Mouse (Mus musculus): Measurements from ENCODE around the gene Atp6v0b. TPM values are rescaled to one million over a fixed set of nuclear protein-coding genes. Genes with fewer than 3 reads are reported as not detected.

The Atp6v0b gene
- polyA plus RNA-seq, 1 experiment from 2014 or later, result 618 TPM

- no peaks in the 10 kb centered on the region for H3K9me3 ChIP-seq
- H3K27me3 ChIP-seq (replicated peaks), result no peaks in the 10 kb centered on the region
- no peaks in the 10 kb centered on the region for H3K36me3 ChIP-seq (replicated peaks)
- no peak overlapping the region for H3K9ac ChIP-seq
- no peak overlapping the region for H3K4me3 ChIP-seq
- H3K4me1 ChIP-seq, result peaks cover 17% of the 10 kb centered on the region
- no peak overlapping the region for H3K4me2 ChIP-seq
- ATAC-seq (replicated peaks), result no peak
- H3K27ac ChIP-seq, result no peak overlapping the region
- 52% methylated on average over 9 of the region's 9 CpGs for WGBS
Measured at GRCm38 (mm10) chr4:117866083-117866482, 21.1 kb downstream of the Atp6v0b start.

GRCm38 (mm10) chr4:117862823-117863222 is 24.3 kb downstream of the Atp6v0b start:
- Histone ChIP-seq H3K36me3 (replicated peaks) (no peaks in the 10 kb centered on the region), H3K27me3 (replicated peaks) (no peaks in the 10 kb centered on the region), H3K4me3 (no peak overlapping the region), H3K4me1 (peaks cover 17% of the 10 kb centered on the region), H3K27ac (no peak overlapping the region), H3K9ac (no peak overlapping the region), H3K4me2 (no peak overlapping the region), H3K9me3 (no peaks in the 10 kb centered on the region)
- ATAC-seq (replicated peaks), result peak; percentile 82
- WGBS, result 28% methylated on average over 4 of the region's 4 CpGs

- H3K9ac ChIP-seq, result no peak overlapping the region
- H3K4me1 ChIP-seq, result peaks cover 10% of the 10 kb centered on the region; the same call in 1 of the 2 replicates
- WGBS, result 82% methylated on average over 9 of the region's 9 CpGs
- ATAC-seq (replicated peaks), result no peak
- H3K9me3 ChIP-seq, result no peaks in the 10 kb centered on the region
- no peak overlapping the region for H3K27ac ChIP-seq
- H3K36me3 ChIP-seq (replicated peaks), result no peaks in the 10 kb centered on the region
- H3K4me3 ChIP-seq, result no peak overlapping the region
- H3K27me3 ChIP-seq (replicated peaks), result no peaks in the 10 kb centered on the region
- no peak overlapping the region for H3K4me2 ChIP-seq
Measured at GRCm38 (mm10) chr4:117860570-117860969, 26.6 kb downstream of the Atp6v0b start.

- H3K36me3 ChIP-seq (replicated peaks), result no peaks in the 10 kb centered on the region
- no peaks in the 10 kb centered on the region for H3K9me3 ChIP-seq
- 64% methylated on average over 3 of the region's 3 CpGs for WGBS
- H3K4me2 ChIP-seq, result no peak overlapping the region
- no peak overlapping the region for H3K4me3 ChIP-seq
- no peak for ATAC-seq (replicated peaks)
- H3K9ac ChIP-seq, result no peak overlapping the region
- H3K27me3 ChIP-seq (replicated peaks), result no peaks in the 10 kb centered on the region
- 0 out of 2 replicates have a peak overlapping the region, but pooled peaks have one; percentile 8 for H3K27ac ChIP-seq
- H3K4me1 ChIP-seq, result peaks cover 10% of the 10 kb centered on the region; the same call in 1 of the 2 replicates
Measured at GRCm38 (mm10) chr4:117858794-117859193, 28.3 kb downstream of the Atp6v0b start.

- H3K4me3 ChIP-seq, result no peak overlapping the region
- H3K4me1 ChIP-seq, result peaks cover 6% of the 10 kb centered on the region; the same call in 1 of the 2 replicates
- 67% methylated on average over 9 of the region's 9 CpGs for WGBS
- no peak overlapping the region for H3K4me2 ChIP-seq
- H3K9ac ChIP-seq, result no peak overlapping the region
- no peaks in the 10 kb centered on the region for H3K27me3 ChIP-seq (replicated peaks)
- peak; percentile 27 for ATAC-seq (replicated peaks)
- H3K27ac ChIP-seq, result peak overlapping the region; percentile 53; the same call in 1 of the 2 replicates
- no peaks in the 10 kb centered on the region for H3K36me3 ChIP-seq (replicated peaks)
- H3K9me3 ChIP-seq, result no peaks in the 10 kb centered on the region
Measured at GRCm38 (mm10) chr4:117855146-117855545, 32.0 kb downstream of the Atp6v0b start.

GRCm38 (mm10) chr4:117852152-117852868 is 34.8 kb downstream of the Atp6v0b start:
- Histone ChIP-seq H3K27me3 (replicated peaks) (no peaks in the 10 kb centered on the region), H3K4me3 (no peak overlapping the region), H3K36me3 (replicated peaks) (no peaks in the 10 kb centered on the region), H3K9me3 (no peaks in the 10 kb centered on the region), H3K9ac (no peak overlapping the region), H3K4me2 (no peak overlapping the region), H3K4me1 (peaks cover 11% of the 10 kb centered on the region; the same call in 1 of the 2 replicates), H3K27ac (no peak overlapping the region)
- ATAC-seq (replicated peaks), result no peak
- WGBS, result 92% methylated on average over 10 of the region's 10 CpGs

DNA sequence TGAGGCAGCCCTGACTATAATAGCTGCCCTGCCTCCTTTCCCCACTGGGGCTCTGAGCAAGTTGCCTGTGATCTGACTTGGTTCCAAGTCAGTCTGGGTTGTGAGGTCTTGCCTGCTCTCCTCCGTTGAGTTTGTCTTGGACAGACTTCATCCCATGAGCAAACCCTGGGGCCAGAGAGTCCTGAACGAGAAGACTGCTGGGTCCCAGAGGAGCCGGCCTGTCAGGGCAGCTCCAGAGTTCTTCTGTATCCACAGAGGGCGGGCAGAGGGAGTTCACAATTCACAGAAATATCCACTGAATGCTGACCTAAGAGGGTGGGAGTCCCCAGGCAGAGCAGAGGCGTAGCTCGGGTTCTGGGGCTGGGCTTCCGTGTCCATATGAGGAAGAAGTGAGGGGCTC is 36.3 kb downstream of the Atp6v0b start:
- Histone ChIP-seq H3K27ac (no peak overlapping the region), H3K36me3 (replicated peaks) (no peaks in the 10 kb centered on the region), H3K4me2 (no peak overlapping the region), H3K27me3 (replicated peaks) (no peaks in the 10 kb centered on the region), H3K9ac (no peak overlapping the region), H3K4me3 (no peak overlapping the region), H3K9me3 (no peaks in the 10 kb centered on the region), H3K4me1 (peaks cover 11% of the 10 kb centered on the region; the same call in 1 of the 2 replicates)
- no peak for ATAC-seq (replicated peaks)
- 78% methylated on average over 7 of the region's 7 CpGs for WGBS

GRCm38 (mm10) chr4:117850176-117850575 is 37.0 kb downstream of the Atp6v0b start:
- ATAC-seq (replicated peaks), result no peak
- Histone ChIP-seq H3K9ac (no peak overlapping the region), H3K36me3 (replicated peaks) (no peaks in the 10 kb centered on the region), H3K27me3 (replicated peaks) (no peaks in the 10 kb centered on the region; the same call in 1 of the 2 replicates), H3K4me1 (peaks cover 11% of the 10 kb centered on the region; the same call in 1 of the 2 replicates), H3K4me3 (no peak overlapping the region), H3K27ac (no peak overlapping the region), H3K4me2 (no peak overlapping the region), H3K9me3 (no peaks in the 10 kb centered on the region)
- 79% methylated on average over 7 of the region's 7 CpGs for WGBS

DNA sequence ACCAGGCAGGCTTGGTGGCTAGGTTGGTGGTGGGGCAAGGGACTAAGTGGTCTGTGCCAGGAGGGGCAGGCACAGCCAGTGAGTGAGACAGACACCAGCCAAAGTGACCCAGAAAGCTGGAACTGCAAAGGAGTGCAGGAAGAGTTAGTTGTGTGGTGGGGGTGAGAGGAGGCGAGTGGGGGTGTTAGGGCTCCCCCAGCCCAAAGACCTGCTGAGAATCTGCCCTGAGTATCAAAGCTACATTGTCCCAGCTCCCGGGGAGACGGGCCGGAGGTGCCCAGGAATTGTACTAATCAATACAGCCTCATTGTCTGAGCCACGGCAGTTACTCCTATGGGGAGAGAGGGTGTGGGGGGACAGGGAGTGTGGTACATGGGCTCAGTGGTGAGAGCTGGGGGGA is 37.6 kb downstream of the Atp6v0b start:
- no peak overlapping the region for H3K27ac ChIP-seq
- H3K9ac ChIP-seq, result no peak overlapping the region
- WGBS, result 13% methylated on average over 5 of the region's 5 CpGs
- no peak overlapping the region for H3K4me3 ChIP-seq
- no peaks in the 10 kb centered on the region; the same call in 1 of the 2 replicates for H3K27me3 ChIP-seq (replicated peaks)
- no peaks in the 10 kb centered on the region for H3K9me3 ChIP-seq
- H3K4me2 ChIP-seq, result no peak overlapping the region
- H3K36me3 ChIP-seq (replicated peaks), result no peaks in the 10 kb centered on the region
- H3K4me1 ChIP-seq, result peaks cover 11% of the 10 kb centered on the region; the same call in 1 of the 2 replicates
- ATAC-seq (replicated peaks), result peak; percentile 70

DNA sequence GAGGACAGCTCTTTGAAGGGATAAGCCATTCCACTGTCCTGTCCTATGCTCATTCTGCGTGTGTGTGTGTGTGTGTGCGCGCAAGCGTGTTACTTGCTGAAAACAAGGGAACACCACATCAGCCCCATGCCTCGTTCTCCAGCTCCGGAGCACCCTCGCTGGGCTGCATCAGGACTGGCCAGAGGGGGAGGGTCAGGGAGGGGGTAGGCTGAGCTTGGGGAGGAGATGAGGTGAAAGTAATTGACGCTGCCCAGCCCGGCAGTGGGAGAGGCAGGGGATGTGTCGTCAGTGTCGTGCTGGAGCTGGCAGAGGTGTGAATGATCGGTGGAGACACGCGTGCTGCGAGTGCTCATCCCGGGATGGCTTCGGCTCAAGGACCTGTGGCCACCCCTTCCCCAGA is 38.1 kb downstream of the Atp6v0b start:
- Histone ChIP-seq H3K27me3 (replicated peaks) (no peaks in the 10 kb centered on the region; the same call in 1 of the 2 replicates), H3K4me3 (no peak overlapping the region), H3K4me1 (peaks cover 11% of the 10 kb centered on the region; the same call in 1 of the 2 replicates), H3K27ac (no peak overlapping the region), H3K9ac (no peak overlapping the region), H3K36me3 (replicated peaks) (no peaks in the 10 kb centered on the region), H3K9me3 (no peaks in the 10 kb centered on the region), H3K4me2 (no peak overlapping the region)
- WGBS, result 53% methylated on average over 17 of the region's 17 CpGs
- ATAC-seq (replicated peaks), result peak; percentile 12; the same call in 1 of the 2 replicates

GRCm38 (mm10) chr4:117847011-117847410 is 40.1 kb downstream of the Atp6v0b start:
- Histone ChIP-seq H3K4me1 (peaks cover 11% of the 10 kb centered on the region; the same call in 1 of the 2 replicates), H3K4me3 (no peak overlapping the region), H3K36me3 (replicated peaks) (no peaks in the 10 kb centered on the region), H3K4me2 (no peak overlapping the region), H3K9ac (no peak overlapping the region), H3K27me3 (replicated peaks) (no peaks in the 10 kb centered on the region; the same call in 1 of the 2 replicates), H3K9me3 (no peaks in the 10 kb centered on the region), H3K27ac (no peak overlapping the region)
- WGBS, result 41% methylated on average over 2 of the region's 2 CpGs
- no peak for ATAC-seq (replicated peaks)

- no peaks in the 10 kb centered on the region; the same call in 1 of the 2 replicates for H3K27me3 ChIP-seq (replicated peaks)
- peaks cover 11% of the 10 kb centered on the region; the same call in 1 of the 2 replicates for H3K4me1 ChIP-seq
- no peaks in the 10 kb centered on the region for H3K36me3 ChIP-seq (replicated peaks)
- no peak overlapping the region for H3K9ac ChIP-seq
- no peak overlapping the region for H3K4me3 ChIP-seq
- no peak for ATAC-seq (replicated peaks)
- H3K4me2 ChIP-seq, result no peak overlapping the region
- no peak overlapping the region for H3K27ac ChIP-seq
- no peaks in the 10 kb centered on the region for H3K9me3 ChIP-seq
- 97% methylated on average over 4 of the region's 4 CpGs for WGBS
Measured at GRCm38 (mm10) chr4:117846261-117846660, 40.9 kb downstream of the Atp6v0b start.
